Mouse (Mus musculus): ENCODE data around the gene Tmem39a. TPM values are rescaled to one million over a fixed set of nuclear protein-coding genes. Genes with fewer than 3 reads are reported as not detected.

Tmem39a gene
- polyA plus RNA-seq, 1 experiment from 2014 or later = 43.9 TPM

DNA sequence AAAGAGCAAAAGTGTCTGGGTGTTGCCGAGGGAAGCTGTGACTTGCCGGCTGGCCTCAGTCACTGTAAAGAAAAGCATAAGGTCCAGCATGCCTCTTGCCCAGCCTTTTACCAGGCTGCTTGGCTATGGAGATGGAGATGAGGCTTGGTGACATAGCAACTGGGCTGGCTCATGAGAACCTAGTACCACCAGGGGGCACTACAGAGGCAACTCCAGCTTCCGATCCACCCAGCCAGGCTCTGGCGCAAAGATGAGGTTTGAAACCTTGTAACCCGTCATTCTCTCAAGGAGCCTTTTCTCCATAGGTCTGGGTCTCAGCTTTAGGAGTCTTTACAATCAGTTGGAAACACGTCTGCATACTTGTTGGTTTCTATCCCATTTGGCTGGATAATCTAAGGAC lies 60.6 kb downstream of the Tmem39a start:
- Histone ChIP-seq H3K4me3 (no peak overlapping the region), H3K4me2 (no peak overlapping the region), H3K27me3 (no peaks in the 10 kb centered on the region), H3K4me1 (replicated peaks) (0 out of 2 replicates have a peak, but pooled peaks cover under 1% of the 10 kb centered on the region), H3K9ac (no peak overlapping the region), H3K27ac (replicated peaks) (no peak overlapping the region), H3K9me3 (no peaks in the 10 kb centered on the region), H3K36me3 (no peaks in the 10 kb centered on the region)
- ATAC-seq (ENCODE audit: low read depth) = peak; percentile 71; the same call in 1 of the 2 replicates
- WGBS = 19% methylated on average over 6 of the region's 6 CpGs

DNA sequence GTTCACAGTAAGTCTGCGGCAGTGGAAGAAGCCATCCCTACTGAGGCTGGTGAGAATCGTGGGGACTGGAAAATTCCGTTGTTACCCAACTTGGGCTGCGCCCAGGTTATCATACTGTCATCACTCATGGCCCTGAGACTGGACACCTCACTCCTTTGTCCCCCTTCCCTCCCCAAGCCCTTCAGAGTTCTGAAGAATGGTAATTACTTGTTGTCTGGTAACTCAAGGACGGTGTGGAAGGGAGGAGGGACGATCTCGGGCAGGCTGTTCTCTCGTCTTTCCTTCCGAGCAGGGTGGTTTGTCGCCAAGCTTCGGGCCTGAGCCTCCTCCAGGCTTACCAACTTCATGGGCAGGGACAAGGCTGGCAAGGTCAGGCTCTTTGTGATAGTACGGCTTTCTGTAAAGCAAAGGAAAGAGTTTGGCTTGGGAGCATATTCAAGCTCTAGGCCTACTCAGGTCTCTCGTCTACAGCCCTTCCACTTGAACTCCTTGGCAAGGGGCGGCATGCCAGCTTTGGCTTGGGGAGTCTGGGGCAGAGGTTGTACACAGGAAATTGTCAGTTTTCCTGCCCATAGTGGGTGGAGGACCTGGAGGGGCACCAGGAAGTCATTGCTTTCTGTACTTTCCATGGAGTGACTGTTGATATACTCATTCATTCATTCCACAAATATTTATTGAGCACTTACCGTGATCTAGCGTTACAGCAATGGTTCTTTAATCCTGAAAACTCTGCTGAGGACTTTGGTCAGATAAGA lies 62.4 kb downstream of the Tmem39a start:
- Histone ChIP-seq H3K36me3 (no peaks in the 10 kb centered on the region), H3K4me1 (replicated peaks) (no peaks in the 10 kb centered on the region), H3K27me3 (no peaks in the 10 kb centered on the region), H3K9me3 (no peaks in the 10 kb centered on the region), H3K4me3 (no peak overlapping the region), H3K27ac (replicated peaks) (no peak overlapping the region), H3K9ac (no peak overlapping the region), H3K4me2 (no peak overlapping the region)
- WGBS = 93% methylated on average over 16 of the region's 16 CpGs
- ATAC-seq (ENCODE audit: low read depth) = no peak

- Histone ChIP-seq H3K27ac (replicated peaks) (no peak overlapping the region), H3K9me3 (no peaks in the 10 kb centered on the region), H3K4me3 (no peak overlapping the region), H3K9ac (no peak overlapping the region), H3K36me3 (no peaks in the 10 kb centered on the region), H3K4me2 (no peak overlapping the region), H3K27me3 (no peaks in the 10 kb centered on the region), H3K4me1 (replicated peaks) (no peaks in the 10 kb centered on the region)
- 70% methylated on average over 2 of the region's 2 CpGs for WGBS
- no peak for ATAC-seq (ENCODE audit: low read depth)
Measured at GRCm38 (mm10) chr16:38622283-38622682, 63.8 kb downstream of the Tmem39a start.

- Histone ChIP-seq H3K4me3 (no peak overlapping the region), H3K27ac (replicated peaks) (no peak overlapping the region), H3K9ac (no peak overlapping the region), H3K9me3 (no peaks in the 10 kb centered on the region), H3K4me2 (no peak overlapping the region), H3K27me3 (no peaks in the 10 kb centered on the region), H3K36me3 (no peaks in the 10 kb centered on the region), H3K4me1 (replicated peaks) (no peaks in the 10 kb centered on the region)
- WGBS = 72% methylated on average over 11 of the region's 11 CpGs
- no peak for ATAC-seq (ENCODE audit: low read depth)
Measured at GRCm38 (mm10) chr16:38624303-38624702, 65.8 kb downstream of the Tmem39a start.

- no peaks in the 10 kb centered on the region for H3K4me1 ChIP-seq (replicated peaks)
- no peak overlapping the region for H3K4me2 ChIP-seq
- no peaks in the 10 kb centered on the region for H3K9me3 ChIP-seq
- WGBS = 90% methylated on average over 7 of the region's 7 CpGs
- no peak overlapping the region for H3K27ac ChIP-seq (replicated peaks)
- H3K27me3 ChIP-seq = no peaks in the 10 kb centered on the region
- ATAC-seq (ENCODE audit: low read depth) = no peak
- no peak overlapping the region for H3K4me3 ChIP-seq
- H3K9ac ChIP-seq = no peak overlapping the region
- H3K36me3 ChIP-seq = no peaks in the 10 kb centered on the region
Measured at GRCm38 (mm10) chr16:38625411-38625810, 66.9 kb downstream of the Tmem39a start.

- Histone ChIP-seq H3K27ac (replicated peaks) (no peak overlapping the region), H3K27me3 (no peaks in the 10 kb centered on the region), H3K4me2 (no peak overlapping the region), H3K4me1 (replicated peaks) (no peaks in the 10 kb centered on the region), H3K4me3 (no peak overlapping the region), H3K36me3 (no peaks in the 10 kb centered on the region), H3K9me3 (no peaks in the 10 kb centered on the region), H3K9ac (no peak overlapping the region)
- ATAC-seq (ENCODE audit: low read depth) = no peak
- WGBS = 87% methylated on average over 10 of the region's 10 CpGs
Measured at GRCm38 (mm10) chr16:38625811-38626369, 67.4 kb downstream of the Tmem39a start.

GRCm38 (mm10) chr16:38632147-38632546 lies 73.6 kb downstream of the Tmem39a start:
- Histone ChIP-seq H3K9ac (no peak overlapping the region), H3K4me3 (no peak overlapping the region), H3K27ac (replicated peaks) (no peak overlapping the region), H3K36me3 (no peaks in the 10 kb centered on the region), H3K27me3 (no peaks in the 10 kb centered on the region), H3K4me1 (replicated peaks) (peaks cover 5% of the 10 kb centered on the region; the same call in 1 of the 2 replicates), H3K4me2 (no peak overlapping the region), H3K9me3 (no peaks in the 10 kb centered on the region)
- ATAC-seq (ENCODE audit: low read depth) = no peak
- WGBS = 67% methylated on average over 6 of the region's 6 CpGs

DNA sequence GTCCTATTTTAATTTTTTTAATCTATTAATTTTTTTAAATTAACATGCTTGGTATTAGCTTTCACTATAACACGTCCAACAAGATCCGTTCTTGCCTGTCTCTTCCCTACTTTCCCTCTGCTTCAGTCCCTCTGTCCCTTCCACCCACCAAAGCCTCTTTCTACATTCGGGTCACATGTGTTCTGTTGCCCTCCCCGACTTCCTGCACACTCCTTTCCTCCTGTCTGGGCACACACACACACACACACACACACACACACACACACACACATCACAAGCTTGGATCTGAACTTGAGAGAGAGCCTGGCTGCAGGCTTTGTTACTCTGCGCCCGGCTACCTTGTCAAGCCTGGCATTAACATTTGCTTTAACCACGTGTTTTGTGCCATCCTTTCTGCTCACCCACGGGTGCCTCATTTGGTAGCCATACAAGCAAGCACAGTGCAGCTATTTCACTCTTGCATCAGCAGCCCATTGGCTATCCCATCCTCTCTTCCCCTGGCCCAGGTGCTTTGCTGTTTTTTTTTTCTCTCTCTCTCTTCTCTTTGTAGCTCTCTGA lies 77.4 kb downstream of the Tmem39a start:
- Histone ChIP-seq H3K36me3 (no peaks in the 10 kb centered on the region), H3K4me2 (no peak overlapping the region), H3K27ac (replicated peaks) (no peak overlapping the region), H3K4me1 (replicated peaks) (peaks cover 5% of the 10 kb centered on the region; the same call in 1 of the 2 replicates), H3K27me3 (no peaks in the 10 kb centered on the region), H3K9me3 (no peaks in the 10 kb centered on the region), H3K9ac (no peak overlapping the region), H3K4me3 (no peak overlapping the region)
- WGBS = 83% methylated on average over 8 of the region's 8 CpGs
- ATAC-seq (ENCODE audit: low read depth) = no peak

DNA sequence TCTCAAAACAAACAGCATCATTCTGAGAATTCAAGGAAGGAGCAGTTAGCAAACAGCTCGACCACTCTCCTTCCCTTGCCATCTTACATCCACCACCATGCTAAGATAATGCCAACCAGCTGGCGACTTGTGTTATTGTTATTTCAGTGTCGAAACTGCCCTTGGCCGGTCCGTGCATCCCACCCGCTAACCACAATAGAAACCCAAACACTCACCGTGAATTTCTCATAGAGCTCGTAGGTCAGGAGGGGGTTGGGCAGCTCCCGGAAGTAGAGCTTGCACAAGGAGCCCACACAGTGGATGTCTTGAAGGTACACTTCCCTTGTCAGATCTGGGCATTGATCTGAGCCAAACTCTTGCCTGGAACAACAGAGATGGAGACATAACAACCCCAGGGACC lies 78.2 kb downstream of the Tmem39a start:
- H3K4me2 ChIP-seq = no peak overlapping the region
- 68% methylated on average over 9 of the region's 9 CpGs for WGBS
- H3K27ac ChIP-seq (replicated peaks) = 0 out of 2 replicates have a peak overlapping the region, but pooled peaks have one; percentile 24
- H3K4me3 ChIP-seq = no peak overlapping the region
- H3K4me1 ChIP-seq (replicated peaks) = peaks cover 5% of the 10 kb centered on the region; the same call in 1 of the 2 replicates
- no peaks in the 10 kb centered on the region for H3K36me3 ChIP-seq
- ATAC-seq (ENCODE audit: low read depth) = no peak
- H3K9me3 ChIP-seq = no peaks in the 10 kb centered on the region
- H3K9ac ChIP-seq = no peak overlapping the region
- H3K27me3 ChIP-seq = no peaks in the 10 kb centered on the region

GRCm38 (mm10) chr16:38637085-38637484 lies 78.6 kb downstream of the Tmem39a start:
- H3K4me1 ChIP-seq (replicated peaks) = peaks cover 5% of the 10 kb centered on the region; the same call in 1 of the 2 replicates
- no peaks in the 10 kb centered on the region for H3K27me3 ChIP-seq
- H3K27ac ChIP-seq (replicated peaks) = 0 out of 2 replicates have a peak overlapping the region, but pooled peaks have one; percentile 24
- H3K9me3 ChIP-seq = no peaks in the 10 kb centered on the region
- no peaks in the 10 kb centered on the region for H3K36me3 ChIP-seq
- H3K9ac ChIP-seq = no peak overlapping the region
- ATAC-seq (ENCODE audit: low read depth) = no peak
- H3K4me2 ChIP-seq = no peak overlapping the region
- no peak overlapping the region for H3K4me3 ChIP-seq
- 73% methylated on average over 10 of the region's 10 CpGs for WGBS
